Mouse (Mus musculus): ENCODE measurements around the gene Ctf1. TPM values are rescaled to one million over a fixed set of nuclear protein-coding genes. Genes with fewer than 3 reads are reported as not detected.

Gene Ctf1
- polyA plus RNA-seq, 1 experiment from 2014 or later, result 1.8 TPM

- Histone ChIP-seq H3K9ac (peak overlapping the region; percentile 78), H3K27ac (peak overlapping the region; percentile 84), H3K4me1 (replicated peaks) (peaks cover 37% of the 10 kb centered on the region), H3K4me3 (replicated peaks) (peak overlapping the region; percentile 70), H3K27me3 (no peaks in the 10 kb centered on the region), H3K9me3 (replicated peaks) (no peaks in the 10 kb centered on the region), H3K36me3 (peaks cover 31% of the 10 kb centered on the region), H3K4me2 (peak overlapping the region; percentile 98)
- peak; percentile 64 for ATAC-seq (ENCODE audit: low read depth)
- WGBS (ENCODE audit: insufficient replicate concordance), result under 1% methylated on average over 39 of the region's 39 CpGs
- DNase-seq, result peak; percentile 71
Observed at GRCm38 (mm10) chr7:127745652-127746493, 33.3 kb downstream of the Ctf1 start.

- WGBS (ENCODE audit: insufficient replicate concordance), result 2% methylated on average over 59 of the region's 62 CpGs
- ATAC-seq (ENCODE audit: low read depth) (peak; percentile 4), DNase-seq (no peak)
Observed at GRCm38 (mm10) chr7:127746494-127747491, 34.3 kb downstream of the Ctf1 start.

GRCm38 (mm10) chr7:127747559-127748234, 35.2 kb downstream of the Ctf1 start:
- Histone ChIP-seq H3K27me3 (no peaks in the 10 kb centered on the region), H3K9me3 (replicated peaks) (no peaks in the 10 kb centered on the region), H3K4me2 (peak overlapping the region; percentile 98), H3K9ac (no peak overlapping the region), H3K36me3 (peaks cover 47% of the 10 kb centered on the region), H3K4me3 (replicated peaks) (peak overlapping the region; percentile 70), H3K27ac (no peak overlapping the region), H3K4me1 (replicated peaks) (peaks cover 37% of the 10 kb centered on the region)
- ATAC-seq (ENCODE audit: low read depth) (no peak), DNase-seq (no peak)
- 70% methylated on average over 6 of the region's 6 CpGs for WGBS (ENCODE audit: insufficient replicate concordance)

More at GRCm38 (mm10) chr7:127746494-127747491, 34.3 kb downstream of the Ctf1 start:
- peak overlapping the region; percentile 98 for H3K4me2 ChIP-seq
- H3K9me3 ChIP-seq (replicated peaks), result no peaks in the 10 kb centered on the region
- H3K4me3 ChIP-seq (replicated peaks), result peak overlapping the region; percentile 70
- H3K27ac ChIP-seq, result peak overlapping the region; percentile 84
- H3K27me3 ChIP-seq, result no peaks in the 10 kb centered on the region
- H3K9ac ChIP-seq, result peak overlapping the region; percentile 78
- peaks cover 37% of the 10 kb centered on the region for H3K4me1 ChIP-seq (replicated peaks)
- H3K36me3 ChIP-seq, result peaks cover 40% of the 10 kb centered on the region

- no peak for ATAC-seq (ENCODE audit: low read depth)
- H3K4me2 ChIP-seq, result no peak overlapping the region
- H3K27me3 ChIP-seq, result no peaks in the 10 kb centered on the region
- H3K27ac ChIP-seq, result no peak overlapping the region
- H3K9ac ChIP-seq, result no peak overlapping the region
- no peaks in the 10 kb centered on the region for H3K9me3 ChIP-seq (replicated peaks)
- no peak for DNase-seq
- WGBS (ENCODE audit: insufficient replicate concordance), result 90% methylated on average over 28 of the region's 28 CpGs
- H3K36me3 ChIP-seq, result peaks cover 49% of the 10 kb centered on the region
- no peak overlapping the region for H3K4me3 ChIP-seq (replicated peaks)
- H3K4me1 ChIP-seq (replicated peaks), result peaks cover 37% of the 10 kb centered on the region
Observed at GRCm38 (mm10) chr7:127748235-127748560, 35.7 kb downstream of the Ctf1 start.

GRCm38 (mm10) chr7:127750131-127751127, 37.9 kb downstream of the Ctf1 start:
- Histone ChIP-seq H3K27ac (no peak overlapping the region), H3K36me3 (peaks cover 58% of the 10 kb centered on the region), H3K9ac (no peak overlapping the region), H3K4me2 (no peak overlapping the region), H3K27me3 (no peaks in the 10 kb centered on the region), H3K4me1 (replicated peaks) (peaks cover 22% of the 10 kb centered on the region), H3K4me3 (replicated peaks) (no peak overlapping the region), H3K9me3 (replicated peaks) (no peaks in the 10 kb centered on the region)
- WGBS (ENCODE audit: insufficient replicate concordance), result 80% methylated on average over 19 of the region's 19 CpGs
- DNase-seq (no peak), ATAC-seq (ENCODE audit: low read depth) (no peak)

- Histone ChIP-seq H3K36me3 (peaks cover 59% of the 10 kb centered on the region), H3K4me2 (no peak overlapping the region), H3K4me3 (replicated peaks) (no peak overlapping the region), H3K9me3 (replicated peaks) (no peaks in the 10 kb centered on the region), H3K4me1 (replicated peaks) (peaks cover 16% of the 10 kb centered on the region), H3K9ac (no peak overlapping the region), H3K27ac (0 out of 2 replicates have a peak overlapping the region, but pooled peaks have one; percentile 3), H3K27me3 (no peaks in the 10 kb centered on the region)
- WGBS (ENCODE audit: insufficient replicate concordance), result 87% methylated on average over 5 of the region's 5 CpGs
- DNase-seq (no peak), ATAC-seq (ENCODE audit: low read depth) (no peak)
Observed at GRCm38 (mm10) chr7:127751619-127752018, 39.1 kb downstream of the Ctf1 start.

GRCm38 (mm10) chr7:127752069-127752468, 39.5 kb downstream of the Ctf1 start:
- Histone ChIP-seq H3K27me3 (no peaks in the 10 kb centered on the region), H3K36me3 (peaks cover 59% of the 10 kb centered on the region), H3K4me1 (replicated peaks) (peaks cover 11% of the 10 kb centered on the region), H3K4me2 (no peak overlapping the region), H3K27ac (no peak overlapping the region), H3K9me3 (replicated peaks) (no peaks in the 10 kb centered on the region), H3K4me3 (replicated peaks) (no peak overlapping the region), H3K9ac (no peak overlapping the region)
- WGBS (ENCODE audit: insufficient replicate concordance), result 89% methylated on average over 27 of the region's 27 CpGs
- ATAC-seq (ENCODE audit: low read depth) (no peak), DNase-seq (no peak)

- Histone ChIP-seq H3K9ac (no peak overlapping the region), H3K4me3 (replicated peaks) (no peak overlapping the region), H3K27ac (no peak overlapping the region), H3K27me3 (no peaks in the 10 kb centered on the region), H3K4me2 (no peak overlapping the region), H3K4me1 (replicated peaks) (0 out of 2 replicates have a peak, but pooled peaks cover under 1% of the 10 kb centered on the region), H3K36me3 (peaks cover 58% of the 10 kb centered on the region), H3K9me3 (replicated peaks) (no peaks in the 10 kb centered on the region)
- DNase-seq (no peak), ATAC-seq (ENCODE audit: low read depth) (no peak)
- 51% methylated on average over 5 of the region's 5 CpGs for WGBS (ENCODE audit: insufficient replicate concordance)
Observed at GRCm38 (mm10) chr7:127753158-127753557, 40.6 kb downstream of the Ctf1 start.

- no peak for DNase-seq
- H3K27me3 ChIP-seq, result no peaks in the 10 kb centered on the region
- peaks cover 54% of the 10 kb centered on the region for H3K36me3 ChIP-seq
- no peak for ATAC-seq (ENCODE audit: low read depth)
- H3K4me2 ChIP-seq, result no peak overlapping the region
- H3K9ac ChIP-seq, result no peak overlapping the region
- no peak overlapping the region for H3K4me3 ChIP-seq (replicated peaks)
- no peaks in the 10 kb centered on the region for H3K9me3 ChIP-seq (replicated peaks)
- H3K27ac ChIP-seq, result no peak overlapping the region
- no peaks in the 10 kb centered on the region for H3K4me1 ChIP-seq (replicated peaks)
- WGBS (ENCODE audit: insufficient replicate concordance), result 73% methylated on average over 7 of the region's 7 CpGs
Observed at GRCm38 (mm10) chr7:127753741-127754140, 41.2 kb downstream of the Ctf1 start.

- Histone ChIP-seq H3K9ac (no peak overlapping the region), H3K27me3 (no peaks in the 10 kb centered on the region), H3K36me3 (peaks cover 17% of the 10 kb centered on the region), H3K27ac (no peak overlapping the region), H3K4me2 (no peak overlapping the region), H3K4me1 (replicated peaks) (peaks cover 21% of the 10 kb centered on the region), H3K9me3 (replicated peaks) (no peaks in the 10 kb centered on the region), H3K4me3 (replicated peaks) (no peak overlapping the region)
- DNase-seq, result no peak
- 25% methylated on average over 6 of the region's 6 CpGs for WGBS (ENCODE audit: insufficient replicate concordance)
- no peak for ATAC-seq (ENCODE audit: low read depth)
Observed at GRCm38 (mm10) chr7:127759716-127760115, 47.2 kb downstream of the Ctf1 start.
